ENCODE assay signal across 9 mouse cellular contexts in genomic region chr2:118199867-118200266, GRCm38 (mm10). TPM values are rescaled to one million over a fixed set of nuclear protein-coding genes. Genes with fewer than 3 reads are reported as not detected.
DNase-seq lines count a peak whose midpoint lies in the region; ATAC-seq and TF ChIP-seq lines count a peak whose summit lies in the region.
"Had no signal": no experiment of that assay in that cellular context is flagged by ENCODE, and none has a peak within 500 bp of the region (broad histone marks: within the 10 kb centered on the region; RNA-seq: fewer than 3 reads in every experiment).

No protein-coding gene starts in this region.

- peak; percentile 90 for TF ChIP-seq CTCF in kidney, postnatal 0 days (IDR thresholded peaks at IDR 0.05; ENCODE audit: low read depth)

- H3K4me3 ChIP-seq in kidney, postnatal 0 days (replicated peaks; ENCODE audit: low read depth, low read length): no peak overlapping the region
- H3K4me3 ChIP-seq in liver, embryonic 13.5 days (replicated peaks): no peak overlapping the region
- H3K4me3 ChIP-seq: heart, embryonic 13.5 days had no signal

- H3K36me3 ChIP-seq in kidney, postnatal 0 days (ENCODE audit: insufficient read depth, low read length): no peaks in the 10 kb centered on the region
- H3K36me3 ChIP-seq in liver, embryonic 13.5 days: no peaks in the 10 kb centered on the region
- H3K36me3 ChIP-seq: heart, embryonic 13.5 days had no signal

- no peaks in the 10 kb centered on the region for H3K4me1 ChIP-seq in kidney, postnatal 0 days (replicated peaks; ENCODE audit: insufficient read depth, low read length)
- H3K4me1 ChIP-seq in liver, embryonic 13.5 days (replicated peaks): no peaks in the 10 kb centered on the region

- ATAC-seq in granulocyte monocyte progenitor cell, adult 5-6 weeks (replicated peaks; ENCODE audit: poor library complexity, severe bottlenecking): peak; percentile 93
- no peak for ATAC-seq in kidney, postnatal 0 days (replicated peaks; ENCODE audit: low FRiP score, low read depth)
- ATAC-seq in liver, embryonic 13.5 days (ENCODE audit: low read depth): peak; percentile 39; the same call in 1 of the 2 replicates

- no peak overlapping the region for H3K27ac ChIP-seq in kidney, postnatal 0 days
- no peak overlapping the region for H3K27ac ChIP-seq in liver, embryonic 13.5 days
- H3K27ac ChIP-seq: heart, embryonic 13.5 days had no signal

- H3K4me2 ChIP-seq in kidney, postnatal 0 days (ENCODE audit: low read length): no peak overlapping the region
- no peak overlapping the region for H3K4me2 ChIP-seq in liver, embryonic 13.5 days
- H3K4me2 ChIP-seq: heart, embryonic 13.5 days had no signal

- H3K9me3 ChIP-seq in kidney, postnatal 0 days (replicated peaks; ENCODE audit: low read length): no peaks in the 10 kb centered on the region
- H3K9me3 ChIP-seq in liver, embryonic 13.5 days (replicated peaks): no peaks in the 10 kb centered on the region
- H3K9me3 ChIP-seq: heart, embryonic 13.5 days had no signal

- 6% methylated on average over 5 of the region's 5 CpGs for WGBS in kidney, postnatal 0 days
- 10% methylated on average over 5 of the region's 5 CpGs for WGBS in liver, embryonic 13.5 days (ENCODE audit: insufficient replicate concordance)

- no peaks in the 10 kb centered on the region for H3K27me3 ChIP-seq in kidney, postnatal 0 days (ENCODE audit: insufficient read depth, low read length)
- H3K27me3 ChIP-seq in liver, embryonic 13.5 days: no peaks in the 10 kb centered on the region

- H3K9ac ChIP-seq in kidney, postnatal 0 days (ENCODE audit: low read depth, low read length): no peak overlapping the region
- no peak overlapping the region for H3K9ac ChIP-seq in liver, embryonic 13.5 days
- H3K9ac ChIP-seq: heart, embryonic 13.5 days had no signal

- DNase-seq in CD4-positive helper T cell, adult 2 months (ENCODE audit: low read depth, low spot score): peak; percentile 58
- DNase-seq in adrenal gland, postnatal 10 days: peak; percentile 86
- DNase-seq in embryo, embryonic 9.5 days (ENCODE audit: extremely low spot score): peak; percentile 80
- DNase-seq in kidney, postnatal 0 days (ENCODE audit: low spot score): peak; percentile 86
- DNase-seq in liver, embryonic 13.5 days: peak; percentile 24
- DNase-seq in ovary, postnatal 10 days (ENCODE audit: low spot score): peak; percentile 35
- DNase-seq in thymus, postnatal 10 days (ENCODE audit: low spot score in 2 of 2): peak; percentile 41 to 71

RNA-seq across cellular contexts. Expression of gene Fsip1, which starts 56.9 kb away (rescaled TPM):
- under 1 TPM; 0.45 to 0.79 TPM for total RNA-seq in adrenal gland, postnatal 10 days (2021)
- not detected in 2 replicates for total RNA-seq in granulocyte monocyte progenitor cell, adult 5-6 weeks (2014; fragmentation: Nextera tagmentation)
- total RNA-seq in granulocyte monocyte progenitor cell, adult 5-6 weeks (2017): not detected in 2 replicates
- polyA plus RNA-seq in kidney, postnatal 0 days (2015; fragmentation: Nextera tagmentation; extraction: Ambion mirVana): 0.96 and 1.1 TPM in 2 replicates
- polyA plus RNA-seq in liver, embryonic 13.5 days (2015; fragmentation: Nextera tagmentation; extraction: Ambion mirVana): 0.13 and 0.16 TPM in 2 replicates
- polyA plus RNA-seq: heart, embryonic 13.5 days had no signal

Comparison
In these comparisons a context has a peak if more than half of its experiments do, and no peak if none do; other contexts are left out.
1. DNase-seq: peak in every context shown above with its lines; median percentile 86 in adrenal gland, postnatal 10 days; 86 in kidney, postnatal 0 days; 80 in embryo, embryonic 9.5 days; 58 in CD4-positive helper T cell, adult 2 months; 56 in thymus, postnatal 10 days; 35 in ovary, postnatal 10 days; 24 in liver, embryonic 13.5 days.